Mouse (Mus musculus) layer of hippocampus, adult 9-11 months (tissue): ENCODE data around the gene Tnr.

ENCODE experiments used
- DNase-seq: peaks from one replicate; pipeline ENCODE4 v3.0.0; 2022

Gene Tnr

DNA sequence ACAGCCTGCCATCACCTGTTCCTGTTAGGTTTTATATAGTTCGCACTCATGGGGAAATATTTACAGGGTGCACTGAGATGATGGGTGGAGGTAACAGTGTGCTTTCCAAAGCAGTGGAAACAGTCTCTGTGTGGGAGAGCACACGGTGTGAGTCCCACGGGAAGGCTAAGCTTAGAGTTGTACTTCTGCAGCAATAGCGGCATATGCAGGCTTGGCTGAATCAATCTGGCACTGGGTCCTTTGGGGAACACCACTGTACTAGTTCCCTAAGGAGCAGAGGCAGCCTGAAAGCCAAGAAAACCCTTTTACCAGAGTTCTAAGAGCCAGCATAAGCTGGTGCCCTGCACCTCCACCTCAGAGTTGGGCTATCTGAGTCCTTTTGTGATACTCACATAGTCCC is 115.8 kb downstream of the Tnr start:
- DNase-seq = peak; percentile 32

GRCm38 (mm10) chr1:159645719-159646118 is 122.2 kb downstream of the Tnr start:
- DNase-seq = no peak

DNA sequence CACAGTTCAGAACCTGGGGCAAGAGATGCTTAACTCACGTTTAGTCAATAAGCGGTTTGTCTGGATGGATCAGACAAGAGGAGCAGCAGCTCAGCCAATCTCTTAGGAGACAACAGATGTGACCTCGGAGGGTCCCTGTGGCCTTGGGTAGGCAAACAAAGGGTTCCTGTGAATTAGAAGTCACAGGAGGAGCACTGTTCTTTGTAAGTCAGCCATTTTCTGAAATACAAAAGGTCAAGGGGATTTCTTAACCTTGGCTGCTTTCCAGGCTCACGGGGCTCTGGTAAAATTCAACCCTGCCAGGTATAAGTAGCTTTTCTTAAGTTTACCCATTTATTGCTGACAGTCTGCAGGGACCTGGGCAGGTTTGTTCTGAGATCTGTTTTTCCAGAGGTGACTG is 126.9 kb downstream of the Tnr start:
- no peak for DNase-seq

GRCm38 (mm10) chr1:159655241-159655640 is 131.7 kb downstream of the Tnr start:
- no peak for DNase-seq

DNA sequence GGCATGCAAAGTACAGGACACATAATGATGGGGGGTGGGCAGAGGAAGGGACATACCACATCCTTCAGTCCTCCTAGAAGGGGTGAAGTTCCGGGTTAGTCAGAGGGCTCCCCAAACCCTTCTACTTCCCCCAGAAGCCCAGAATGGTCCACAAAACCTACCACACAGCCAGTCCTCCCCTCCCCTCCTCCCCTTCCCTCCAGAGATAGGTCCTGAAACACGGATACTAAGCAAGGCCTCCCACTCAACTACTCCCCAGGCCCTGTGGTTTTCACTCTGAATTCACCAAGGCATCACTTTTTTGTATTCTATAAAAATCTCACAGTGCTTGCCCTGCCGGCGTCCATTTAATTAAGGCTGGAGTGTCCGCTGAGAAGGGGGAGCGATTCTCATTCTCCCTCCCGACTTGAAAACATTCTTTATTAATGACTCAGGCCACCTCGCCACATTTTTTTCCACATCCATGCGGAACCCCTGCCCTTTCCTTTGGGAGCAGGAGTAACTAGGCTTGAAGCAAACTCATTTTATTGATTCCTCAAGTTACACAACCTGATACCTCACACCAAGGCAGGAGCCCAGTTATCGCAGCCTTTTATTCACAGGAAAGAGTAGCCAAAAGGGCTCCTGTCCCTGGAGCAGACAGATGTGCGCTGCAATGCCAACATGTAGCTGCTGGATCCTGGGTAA is 134.4 kb downstream of the Tnr start:
- DNase-seq = no peak

GRCm38 (mm10) chr1:159660620-159661501 is 137.3 kb downstream of the Tnr start:
- DNase-seq = peak; percentile 67

DNA sequence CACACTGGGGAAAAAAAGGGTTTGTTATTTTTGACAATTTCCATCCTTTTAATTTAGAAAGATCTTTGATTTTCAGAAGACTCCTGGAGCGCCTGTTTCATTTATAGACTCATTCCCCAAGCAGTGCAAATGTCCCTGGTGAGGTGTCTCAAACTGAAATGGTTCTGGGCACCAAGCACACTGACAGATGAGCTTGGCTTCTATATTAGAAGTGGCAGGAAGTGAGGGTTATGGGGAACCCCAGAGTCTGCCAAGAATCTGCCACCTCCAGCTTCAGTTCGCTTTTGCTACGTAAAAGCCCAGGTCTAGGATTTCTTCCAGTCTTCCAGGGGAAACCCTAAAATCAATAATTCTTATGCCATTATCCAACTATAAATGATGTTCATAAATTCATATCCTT is 140.9 kb downstream of the Tnr start:
- no peak for DNase-seq

DNA sequence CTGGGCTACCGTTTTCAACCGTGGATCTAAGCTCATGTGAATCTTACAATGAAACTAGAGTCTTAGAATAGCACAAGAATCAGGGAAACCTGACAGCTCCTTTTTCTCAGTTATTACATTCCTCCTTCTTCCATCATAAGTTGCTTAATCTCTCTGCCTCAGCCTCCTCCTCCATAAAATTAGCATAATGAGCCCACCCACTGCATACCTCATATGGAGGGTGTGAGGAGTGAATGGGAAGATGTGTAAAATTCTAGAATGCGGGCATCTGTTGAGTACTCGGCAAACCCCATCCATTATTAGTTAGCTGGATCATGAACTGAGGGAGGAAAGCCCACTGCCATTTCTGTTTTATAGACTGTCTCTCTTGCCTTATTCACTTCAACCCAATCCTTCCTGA is 141.4 kb downstream of the Tnr start:
- DNase-seq = no peak

DNA sequence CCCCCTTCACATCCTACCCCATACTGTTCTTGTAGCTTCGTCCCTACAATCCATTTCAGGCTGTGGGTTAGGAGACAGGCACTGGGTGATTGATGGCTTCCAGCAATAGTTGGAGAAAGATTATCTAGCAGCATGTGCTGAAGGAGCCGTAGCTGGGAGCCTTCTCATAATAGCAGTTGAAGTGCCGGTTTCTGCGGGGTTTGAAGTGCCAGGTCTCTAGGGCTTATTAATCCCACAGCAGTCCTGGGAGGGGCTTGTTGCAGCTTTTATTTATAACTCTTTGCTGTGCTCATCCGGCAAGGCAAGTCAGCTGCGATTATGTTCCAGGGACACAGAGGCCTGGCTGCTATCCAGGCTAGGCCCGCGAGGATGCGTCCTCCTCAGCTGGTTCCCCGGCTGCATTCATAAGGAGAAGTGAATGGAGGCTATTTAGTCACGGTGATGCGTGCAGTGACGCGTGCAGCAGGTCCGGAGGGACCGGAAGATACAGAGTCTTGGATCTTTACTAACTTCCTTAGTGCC is 147.1 kb downstream of the Tnr start:
- DNase-seq = peak; percentile 81

DNA sequence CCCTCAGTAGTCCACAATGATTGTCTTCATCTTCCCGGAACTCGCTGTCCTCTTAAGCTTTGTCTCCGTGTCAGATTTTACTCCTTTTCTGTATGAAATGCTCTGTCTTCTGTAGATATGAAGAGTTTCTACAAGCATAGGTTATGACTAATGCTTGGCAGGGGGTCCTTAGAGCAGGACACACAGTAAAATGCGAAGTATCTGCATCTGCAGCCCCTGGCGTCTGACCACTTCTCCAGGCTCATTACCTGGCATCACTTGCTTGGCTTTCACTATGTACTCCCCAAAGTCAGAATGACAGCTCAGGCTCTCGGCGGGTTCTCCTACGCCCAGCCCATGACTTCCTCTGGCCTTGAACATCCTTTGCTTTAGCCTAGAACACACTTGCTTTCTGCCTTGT is 147.6 kb downstream of the Tnr start:
- DNase-seq = no peak

- no peak for DNase-seq
These were observed 150.7 kb downstream of the Tnr start for GRCm38 (mm10) chr1:159674240-159674639.

- DNase-seq = no peak
These were observed 151.9 kb downstream of the Tnr start for GRCm38 (mm10) chr1:159675472-159675871.

- no peak for DNase-seq
These were observed 154.8 kb downstream of the Tnr start for GRCm38 (mm10) chr1:159678221-159678935.

DNA sequence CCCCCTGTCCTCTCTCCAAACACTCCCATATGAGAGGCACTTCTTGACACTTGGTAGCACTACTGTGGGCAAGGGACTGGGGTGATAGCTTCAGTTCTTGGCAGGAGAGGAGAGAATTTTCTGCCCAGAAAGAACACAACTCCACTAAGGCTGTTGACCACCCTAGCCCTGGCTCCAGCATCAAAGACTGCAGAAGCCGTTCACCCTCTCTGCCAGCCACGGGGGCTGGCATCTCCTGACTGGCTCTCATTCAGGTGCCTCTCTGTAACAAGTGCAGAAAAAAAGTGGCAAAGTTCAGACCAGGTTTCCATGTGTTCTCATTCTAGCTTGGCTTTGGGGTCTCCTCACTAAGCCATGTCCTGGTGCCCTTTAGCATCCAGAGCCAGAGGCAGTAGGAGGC is 157.7 kb downstream of the Tnr start:
- DNase-seq = no peak

- DNase-seq = peak; percentile 75
These were observed 163.1 kb downstream of the Tnr start for GRCm38 (mm10) chr1:159686476-159687231.

DNA sequence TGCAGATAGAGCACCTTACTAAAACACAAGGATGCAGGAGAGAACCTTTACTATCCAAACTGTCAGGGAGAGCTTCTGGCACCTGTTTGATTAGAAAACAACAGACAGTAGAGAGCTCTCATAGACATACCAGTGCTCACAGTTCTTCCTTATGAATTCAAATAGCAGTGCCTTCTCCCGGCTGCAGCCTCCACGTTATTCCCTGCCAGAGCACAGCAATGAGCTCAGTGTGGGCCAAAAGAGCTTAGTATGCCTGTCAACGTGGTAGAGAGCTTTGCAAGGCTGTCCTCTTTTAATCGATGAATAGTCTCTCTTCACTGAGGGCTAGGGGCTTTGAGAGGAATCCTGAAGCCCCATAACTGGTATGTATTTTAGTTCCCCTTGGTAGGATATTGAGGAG is 173.1 kb downstream of the Tnr start:
- peak; percentile 54 for DNase-seq

- DNase-seq = no peak
These were observed 178.5 kb downstream of the Tnr start for GRCm38 (mm10) chr1:159702038-159702437.

DNA sequence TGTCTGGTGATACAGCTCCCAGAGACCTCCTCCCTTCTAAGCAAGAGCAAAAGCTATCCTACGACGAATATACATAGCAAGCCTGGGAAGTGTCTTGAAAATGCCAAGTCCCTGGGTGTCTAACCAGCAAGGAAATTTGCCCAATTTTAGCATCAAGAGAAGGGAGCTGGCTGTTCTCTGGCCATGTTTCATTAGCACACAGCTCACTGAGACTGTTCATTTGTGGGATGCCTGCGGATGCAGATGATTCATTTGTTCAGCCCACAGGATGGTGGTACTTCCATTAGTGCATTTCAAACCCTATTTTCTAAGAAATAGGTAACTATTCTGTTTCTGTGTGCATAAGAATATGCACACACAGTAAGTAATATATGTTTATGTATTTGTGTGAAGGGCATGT is 181.4 kb downstream of the Tnr start:
- DNase-seq = no peak

DNA sequence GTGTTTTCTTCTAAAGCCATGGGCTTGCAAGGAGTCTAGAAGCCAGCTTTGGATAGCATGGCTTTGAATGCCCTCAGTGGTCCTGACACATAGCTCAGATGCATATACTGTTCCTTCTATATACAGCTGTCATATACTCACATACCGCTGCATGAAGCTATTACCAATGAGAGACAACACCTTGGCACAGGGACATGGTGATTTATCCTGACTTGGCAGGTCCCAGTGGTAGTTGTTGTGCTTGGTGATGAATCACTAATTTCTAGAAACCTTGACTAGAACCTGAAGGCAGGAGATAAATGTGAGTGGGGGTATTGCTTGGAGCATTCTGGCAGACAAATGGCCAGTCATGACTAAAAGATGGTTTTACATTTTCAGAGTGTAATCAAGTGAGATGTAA is 192.7 kb downstream of the Tnr start:
- no peak for DNase-seq

GRCm38 (mm10) chr1:159717016-159717415 is 193.4 kb downstream of the Tnr start:
- DNase-seq = peak; percentile 94

DNA sequence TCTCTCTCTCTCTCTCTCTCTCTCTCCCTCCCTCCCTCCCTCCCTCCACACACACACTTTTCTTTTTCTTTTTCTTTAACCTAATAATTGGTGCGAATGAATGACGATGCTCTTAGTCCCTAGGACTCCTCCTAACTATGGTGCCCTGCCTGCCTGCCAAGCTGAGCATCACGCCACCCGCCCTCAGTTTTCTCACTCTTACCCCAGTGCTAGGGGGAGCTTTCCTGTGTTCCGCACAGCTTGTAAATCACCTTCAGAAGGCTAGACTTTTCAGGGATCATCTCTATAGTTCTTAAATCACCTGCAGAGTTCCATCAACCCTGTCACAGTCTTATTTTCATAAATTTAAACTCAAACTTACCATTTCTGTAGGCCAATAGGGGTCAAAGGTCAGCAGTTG is 200.2 kb downstream of the Tnr start:
- DNase-seq = no peak

DNA sequence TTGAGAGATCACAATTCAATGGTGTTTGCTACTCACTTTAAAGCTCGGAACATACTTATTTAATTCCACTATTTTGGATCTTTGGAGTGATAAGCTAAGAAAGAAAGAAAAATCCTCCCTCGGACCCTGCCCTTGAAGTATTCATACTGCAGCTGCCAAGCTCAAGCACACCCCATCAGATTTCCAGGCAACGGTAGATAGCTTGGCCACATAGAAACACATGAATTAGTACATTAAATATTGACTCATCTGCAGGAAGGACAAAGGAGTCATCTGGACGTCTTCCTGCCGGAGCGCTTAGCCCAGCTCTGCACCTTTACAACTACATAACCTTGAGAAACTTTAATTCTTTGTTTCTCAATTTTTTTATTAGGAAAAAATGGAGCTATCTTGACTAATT is 205.7 kb downstream of the Tnr start:
- DNase-seq = no peak

DNA sequence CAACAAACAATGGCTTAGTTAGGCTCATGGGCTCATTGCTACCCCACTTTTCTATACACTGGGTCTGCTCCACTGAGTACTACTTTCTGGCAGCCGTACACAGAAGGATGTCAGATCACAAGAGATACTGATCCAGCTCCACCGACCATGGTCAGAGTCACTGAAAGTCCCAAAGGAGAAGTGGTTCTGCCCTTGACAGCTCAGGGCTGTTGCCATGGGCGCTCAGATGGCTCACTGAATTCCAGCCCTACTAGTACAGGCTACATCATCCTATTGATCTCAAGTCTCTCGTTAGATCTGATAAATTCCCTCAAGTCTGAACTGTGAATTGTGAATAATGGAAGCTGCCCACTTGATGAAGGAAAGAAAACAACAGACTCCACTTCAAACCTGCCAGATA is 207.3 kb downstream of the Tnr start:
- DNase-seq = no peak
